ENCODE assay signal across 23 mouse cellular contexts in the genomic region with DNA sequence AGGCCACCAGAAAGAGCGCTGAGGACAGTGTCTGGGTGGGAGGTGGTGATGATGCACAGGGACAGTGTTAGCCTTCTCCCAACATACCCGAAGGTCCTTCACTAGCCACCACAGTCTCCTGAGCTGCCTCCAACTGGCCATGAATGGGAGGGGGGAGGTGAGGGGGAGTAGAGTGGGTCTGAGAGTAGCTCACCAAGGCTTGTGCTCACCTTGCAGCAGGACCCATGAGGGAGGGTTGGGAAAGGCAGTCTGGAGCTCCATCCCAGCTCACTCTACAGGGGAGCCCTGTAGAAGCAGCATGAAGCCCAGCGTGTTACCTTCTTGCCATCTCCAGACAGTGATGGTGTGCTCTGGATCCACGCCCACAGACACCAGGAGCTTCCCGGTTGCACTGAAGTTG.
DNase-seq lines count a peak whose midpoint lies in the region; ATAC-seq and TF ChIP-seq lines count a peak whose summit lies in the region.
"Had no signal": no experiment of that assay in that cellular context is flagged by ENCODE, and none has a peak within 500 bp of the region (broad histone marks: within the 10 kb centered on the region; RNA-seq: fewer than 3 reads in every experiment).

No protein-coding gene starts in this region.

- no peak overlapping the region for H3K4me3 ChIP-seq in forebrain, embryonic 12.5 days (replicated peaks)
- H3K4me3 ChIP-seq in forebrain, embryonic 15.5 days = no peak overlapping the region
- no peak overlapping the region for H3K4me3 ChIP-seq in hindbrain, embryonic 16.5 days (ENCODE audit: low read length)
- no peak overlapping the region for H3K4me3 ChIP-seq in hindbrain, embryonic 11.5 days (ENCODE audit: low read depth, low read length)
- H3K4me3 ChIP-seq in liver, embryonic 14.5 days (ENCODE audit: insufficient read depth in 1 of 2, low read depth in 2 of 2, low read length in 2 of 2) = no peak overlapping the region
- no peak overlapping the region for H3K4me3 ChIP-seq in liver, embryonic 11.5 days (ENCODE audit: low read depth, low read length)
- H3K4me3 ChIP-seq: embryonic facial prominence, embryonic 13.5 days; erythroblast, embryonic 14.5 days; megakaryocyte, embryonic 14.5 days; neural tube, embryonic 13.5 days; stomach, embryonic 15.5 days had no signal

- no peaks in the 10 kb centered on the region for H3K27me3 ChIP-seq in forebrain, embryonic 12.5 days
- no peaks in the 10 kb centered on the region for H3K27me3 ChIP-seq in forebrain, embryonic 15.5 days
- H3K27me3 ChIP-seq in hindbrain, embryonic 16.5 days (replicated peaks; ENCODE audit: control insufficient read depth, insufficient read depth, low read length) = no peaks in the 10 kb centered on the region
- no peaks in the 10 kb centered on the region for H3K27me3 ChIP-seq in hindbrain, embryonic 11.5 days (ENCODE audit: control insufficient read depth, insufficient read depth, low read length)
- H3K27me3 ChIP-seq in liver, embryonic 14.5 days (ENCODE audit: control insufficient read depth, insufficient read depth, low read length) = no peaks in the 10 kb centered on the region; the same call in 1 of the 2 replicates
- no peaks in the 10 kb centered on the region for H3K27me3 ChIP-seq in liver, embryonic 11.5 days (replicated peaks; ENCODE audit: control insufficient read depth, insufficient read depth, low read length)
- H3K27me3 ChIP-seq: embryonic facial prominence, embryonic 13.5 days; neural tube, embryonic 13.5 days; stomach, embryonic 15.5 days had no signal

- WGBS in forebrain, embryonic 12.5 days = 87% methylated on average over 5 of the region's 5 CpGs
- WGBS in forebrain, embryonic 15.5 days = 90% methylated on average over 5 of the region's 5 CpGs
- 85% methylated on average over 5 of the region's 5 CpGs for WGBS in hindbrain, embryonic 16.5 days
- WGBS in hindbrain, embryonic 11.5 days = 83% methylated on average over 5 of the region's 5 CpGs
- WGBS in liver, embryonic 14.5 days (ENCODE audit: insufficient replicate concordance) = 63% methylated on average over 5 of the region's 5 CpGs
- WGBS in liver, embryonic 11.5 days = 82% methylated on average over 5 of the region's 5 CpGs

- no peak overlapping the region for H3K27ac ChIP-seq in forebrain, embryonic 12.5 days
- H3K27ac ChIP-seq in forebrain, embryonic 15.5 days (replicated peaks) = no peak overlapping the region
- no peak overlapping the region for H3K27ac ChIP-seq in hindbrain, embryonic 16.5 days (ENCODE audit: low read depth, low read length)
- no peak overlapping the region for H3K27ac ChIP-seq in hindbrain, embryonic 11.5 days (ENCODE audit: low read depth, low read length)
- no peak overlapping the region for H3K27ac ChIP-seq in liver, embryonic 14.5 days
- no peak overlapping the region for H3K27ac ChIP-seq in liver, embryonic 11.5 days (ENCODE audit: low read depth, low read length)
- H3K27ac ChIP-seq: embryonic facial prominence, embryonic 13.5 days; neural tube, embryonic 13.5 days; stomach, embryonic 15.5 days had no signal

- H3K36me3 ChIP-seq in forebrain, embryonic 12.5 days (replicated peaks) = no peaks in the 10 kb centered on the region
- no peaks in the 10 kb centered on the region for H3K36me3 ChIP-seq in forebrain, embryonic 15.5 days
- peaks cover 7% of the 10 kb centered on the region for H3K36me3 ChIP-seq in hindbrain, embryonic 16.5 days (ENCODE audit: control insufficient read depth, insufficient read depth, low read length)
- no peaks in the 10 kb centered on the region for H3K36me3 ChIP-seq in hindbrain, embryonic 11.5 days (ENCODE audit: control insufficient read depth, insufficient read depth, low read length)
- H3K36me3 ChIP-seq in liver, embryonic 14.5 days (replicated peaks; ENCODE audit: control insufficient read depth, insufficient read depth, low read depth) = no peaks in the 10 kb centered on the region
- no peaks in the 10 kb centered on the region for H3K36me3 ChIP-seq in liver, embryonic 11.5 days (ENCODE audit: control insufficient read depth, insufficient read depth, low read length)
- H3K36me3 ChIP-seq: embryonic facial prominence, embryonic 13.5 days; stomach, embryonic 15.5 days had no signal

- H3K4me2 ChIP-seq in forebrain, embryonic 12.5 days = no peak overlapping the region
- H3K4me2 ChIP-seq in forebrain, embryonic 15.5 days (replicated peaks) = no peak overlapping the region
- H3K4me2 ChIP-seq in hindbrain, embryonic 16.5 days (ENCODE audit: low read length) = no peak overlapping the region
- H3K4me2 ChIP-seq in hindbrain, embryonic 11.5 days (replicated peaks; ENCODE audit: low read depth, low read length) = no peak overlapping the region
- H3K4me2 ChIP-seq in liver, embryonic 14.5 days (ENCODE audit: low read depth) = no peak overlapping the region
- H3K4me2 ChIP-seq in liver, embryonic 11.5 days = no peak overlapping the region
- H3K4me2 ChIP-seq: embryonic facial prominence, embryonic 13.5 days; lung, embryonic 14.5 days; neural tube, embryonic 13.5 days; stomach, embryonic 15.5 days had no signal

- DNase-seq in hindbrain, embryonic 11.5 days (ENCODE audit: low spot score) = no peak
- no peak for DNase-seq in liver, embryonic 14.5 days (ENCODE audit: low read depth in 3 of 3, low spot score in 3 of 3)
- no peak for DNase-seq in liver, embryonic 11.5 days (ENCODE audit: low spot score)
- peak; percentile 24 for DNase-seq in mesoderm, embryonic 11.5 days (ENCODE audit: low read depth, low spot score)
- no peak for DNase-seq in heart, postnatal 14 days
- DNase-seq: adrenal gland, postnatal 10 days; cerebellum, adult 18-20 months; cerebellum, postnatal 14 days; forebrain, postnatal 0 days; gastrocnemius, postnatal 36 days; left cerebral cortex, postnatal 4 days; lung, embryonic 14.5 days; lung, postnatal 36 days; thymus, postnatal 25 days had no signal

- intact Hi-C loops in heart, postnatal 14 days (cut with DNase I) = no loop called here

- TF ChIP-seq EP300 in liver, embryonic 14.5 days (IDR thresholded peaks at IDR 0.05; ENCODE audit: low read depth) = no peak

- no peaks in the 10 kb centered on the region for H3K4me1 ChIP-seq in forebrain, embryonic 12.5 days
- no peaks in the 10 kb centered on the region for H3K4me1 ChIP-seq in forebrain, embryonic 15.5 days
- no peaks in the 10 kb centered on the region for H3K4me1 ChIP-seq in hindbrain, embryonic 16.5 days (ENCODE audit: control insufficient read depth, insufficient read depth, low read depth, low read length)
- H3K4me1 ChIP-seq in hindbrain, embryonic 11.5 days (replicated peaks; ENCODE audit: control insufficient read depth, insufficient read depth, low read length) = no peaks in the 10 kb centered on the region
- H3K4me1 ChIP-seq in liver, embryonic 14.5 days (replicated peaks; ENCODE audit: control insufficient read depth in 2 of 2, insufficient read depth in 2 of 2, low read length in 1 of 2) = no peaks in the 10 kb centered on the region; a peak in 1 of 4 replicates
- no peaks in the 10 kb centered on the region for H3K4me1 ChIP-seq in liver, embryonic 11.5 days (replicated peaks; ENCODE audit: control insufficient read depth, insufficient read depth, low read length)
- H3K4me1 ChIP-seq: embryonic facial prominence, embryonic 13.5 days; neural tube, embryonic 13.5 days; stomach, embryonic 15.5 days had no signal

- 0 out of 2 replicates have a peak, but pooled peaks have one; percentile 33 for ATAC-seq in forebrain, embryonic 12.5 days (ENCODE audit: low FRiP score)
- no peak for ATAC-seq in forebrain, embryonic 15.5 days (replicated peaks)
- peak; percentile 21; the same call in 1 of the 2 replicates for ATAC-seq in hindbrain, embryonic 16.5 days
- no peak for ATAC-seq in hindbrain, embryonic 11.5 days (ENCODE audit: low FRiP score)
- 0 out of 2 replicates have a peak, but pooled peaks have one; percentile 15 for ATAC-seq in liver, embryonic 14.5 days (ENCODE audit: insufficient read depth)
- ATAC-seq in liver, embryonic 11.5 days (replicated peaks; ENCODE audit: low FRiP score) = no peak
- ATAC-seq: forebrain, postnatal 0 days; intestine, embryonic 16.5 days had no signal

- TF ChIP-seq CTCF in liver, embryonic 14.5 days (IDR thresholded peaks at IDR 0.05; ENCODE audit: low read depth) = no peak

- H3K9me3 ChIP-seq in forebrain, embryonic 12.5 days = no peaks in the 10 kb centered on the region
- no peaks in the 10 kb centered on the region for H3K9me3 ChIP-seq in forebrain, embryonic 15.5 days
- no peaks in the 10 kb centered on the region for H3K9me3 ChIP-seq in hindbrain, embryonic 16.5 days (ENCODE audit: control insufficient read depth, low read length)
- no peaks in the 10 kb centered on the region for H3K9me3 ChIP-seq in hindbrain, embryonic 11.5 days (ENCODE audit: control insufficient read depth, low read length)
- no peaks in the 10 kb centered on the region for H3K9me3 ChIP-seq in liver, embryonic 14.5 days (ENCODE audit: control insufficient read depth, low read length)
- no peaks in the 10 kb centered on the region for H3K9me3 ChIP-seq in liver, embryonic 11.5 days (ENCODE audit: control insufficient read depth, low read length)
- H3K9me3 ChIP-seq: embryonic facial prominence, embryonic 13.5 days; megakaryocyte, embryonic 14.5 days; neural tube, embryonic 13.5 days; stomach, embryonic 15.5 days had no signal

- no peak overlapping the region for H3K9ac ChIP-seq in forebrain, embryonic 12.5 days
- H3K9ac ChIP-seq in forebrain, embryonic 15.5 days (replicated peaks) = no peak overlapping the region
- H3K9ac ChIP-seq in hindbrain, embryonic 16.5 days (ENCODE audit: low read depth, low read length) = no peak overlapping the region
- H3K9ac ChIP-seq in hindbrain, embryonic 11.5 days (ENCODE audit: low read depth, low read length) = no peak overlapping the region
- H3K9ac ChIP-seq in liver, embryonic 14.5 days (replicated peaks) = no peak overlapping the region
- no peak overlapping the region for H3K9ac ChIP-seq in liver, embryonic 11.5 days (ENCODE audit: low read depth, low read length)
- H3K9ac ChIP-seq: embryonic facial prominence, embryonic 13.5 days; forebrain, postnatal 0 days; lung, embryonic 14.5 days; neural tube, embryonic 13.5 days; stomach, embryonic 15.5 days had no signal

Comparison
In these comparisons a context has a peak if more than half of its experiments do, and no peak if none do; other contexts are left out.
1. ATAC-seq: peak in forebrain, embryonic 12.5 days (single experiment), hindbrain, embryonic 16.5 days (single experiment) and liver, embryonic 14.5 days (single experiment); none in forebrain, embryonic 15.5 days (single experiment), hindbrain, embryonic 11.5 days (single experiment) and liver, embryonic 11.5 days (single experiment).